Mouse (Mus musculus) MEL (cell line): ENCODE measurements at regions not wholly inside any gene's neighbourhood (a gene's known extent, or its start where the extent isn't known, plus 50 kb on each side); places are given as distances from the start of the nearest gene placed in this dataset.

Experiments used
- CHD2 ChIP-seq: IDR thresholded peaks from 2 replicates; pipeline ENCODE4 v1.6.1; 2011; ENCODE audit warnings: low read length, improper control_type of control experiment
- CTCF ChIP-seq, 3 experiments: IDR thresholded peaks in 2 of 3; conservative IDR thresholded peaks in 1 of 3; 2 replicates each; pipeline ENCODE4 v1.5.1; 2011 to 2012; ENCODE audit warnings: low read length in 3 of 3, low read depth in 2 of 3, mild to moderate bottlenecking in 2 of 3, improper control_type of control experiment in 1 of 3, inconsistent platforms in 1 of 3, mixed read lengths in 1 of 3, moderate library complexity in 1 of 3; ENCODE audit not compliant: control insufficient read depth in 1 of 3, insufficient read depth in 1 of 3, poor library complexity in 1 of 3, severe bottlenecking in 1 of 3
- EP300 ChIP-seq, 2 experiments: IDR thresholded peaks; 2 replicates each; pipeline ENCODE4 v1.6.1; 2011; ENCODE audit warnings: improper control_type of control experiment in 2 of 2, low read length in 2 of 2, low read depth in 1 of 2, mild to moderate bottlenecking in 1 of 2
- GATA1 ChIP-seq: IDR thresholded peaks from 2 replicates; pipeline ENCODE4 v1.6.1; 2011; ENCODE audit warnings: low read depth, low read length, improper control_type of control experiment
- MAFK ChIP-seq: IDR thresholded peaks from 2 replicates; pipeline ENCODE4 v1.6.1; 2011; ENCODE audit warnings: low read depth, mild to moderate bottlenecking, low read length, improper control_type of control experiment, borderline replicate concordance
- POLR2A ChIP-seq, 2 experiments: IDR thresholded peaks; 2 replicates each; pipeline ENCODE4 v1.6.1; 2011 to 2012; ENCODE audit warnings: low read length in 2 of 2, mild to moderate bottlenecking in 2 of 2, control low read depth in 1 of 2, improper control_type of control experiment in 1 of 2, low read depth in 1 of 2, moderate library complexity in 1 of 2; ENCODE audit not compliant: control insufficient read depth in 1 of 2, insufficient read depth in 1 of 2, poor library complexity in 1 of 2
- POLR2AphosphoS5 ChIP-seq: IDR thresholded peaks from 2 replicates; pipeline ENCODE4 v1.6.1; 2012; ENCODE audit warnings: low read depth, borderline replicate concordance, mild to moderate bottlenecking, inconsistent platforms, low read length, moderate library complexity, mixed read lengths
- TBP ChIP-seq: IDR thresholded peaks from 2 replicates; pipeline ENCODE4 v1.8.0; 2011; ENCODE audit warnings: low read depth, low read length, improper control_type of control experiment
- TCF12 ChIP-seq: IDR thresholded peaks from 2 replicates; pipeline ENCODE4 v1.6.1; 2014; ENCODE audit warnings: low read depth, mild to moderate bottlenecking, inconsistent platforms, low read length, improper control_type of control experiment, moderate library complexity

DNA sequence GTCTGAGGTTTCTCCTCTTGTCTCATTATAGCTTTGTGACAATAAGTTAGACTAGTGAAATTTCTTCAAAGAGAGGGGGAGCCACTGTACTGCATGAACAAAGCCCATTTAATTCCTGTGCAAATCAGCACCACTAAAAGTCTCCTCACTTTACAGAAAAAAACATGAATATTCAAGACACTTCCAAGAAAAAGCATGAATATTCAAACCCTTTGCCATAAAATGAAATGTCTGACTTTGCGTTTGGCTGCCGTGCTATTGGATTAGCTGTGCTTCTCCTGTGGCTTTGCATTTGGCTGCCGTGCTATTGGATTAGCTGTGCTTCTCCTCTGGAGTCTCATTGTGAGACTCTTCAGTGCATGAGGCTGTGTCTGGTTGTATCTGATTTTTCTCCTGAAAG is 295.4 kb downstream of the Etaa1 start:
- TF ChIP-seq CHD2 (no peak), TBP (no peak), POLR2A (IDR thresholded peaks at IDR 0.05; ENCODE audit: control insufficient read depth in 1 of 2, insufficient read depth in 1 of 2, low read depth in 1 of 2, low read length in 2 of 2, poor library complexity in 1 of 2) (no peak), CTCF (IDR thresholded peaks at IDR 0.05 in 2 of 3, conservative IDR thresholded peaks at IDR 0.05 in 1 of 3; ENCODE audit: control insufficient read depth in 1 of 3, insufficient read depth in 1 of 3, low read depth in 2 of 3, low read length in 3 of 3, poor library complexity in 1 of 3, severe bottlenecking in 1 of 3) (no peak), POLR2AphosphoS5 (no peak), GATA1 (no peak), EP300 (IDR thresholded peaks at IDR 0.05; ENCODE audit: low read depth in 1 of 2, low read length in 2 of 2) (no peak), TCF12 (no peak), MAFK (no peak)
